Mouse (Mus musculus): Measurements from ENCODE around the gene Zfp248. TPM values are rescaled to one million over a fixed set of nuclear protein-coding genes. Genes with fewer than 3 reads are reported as not detected.

Gene Zfp248
- 2.7 and 3.7 TPM in 2 replicates for polyA plus RNA-seq (2015; fragmentation: Nextera tagmentation; extraction: Ambion mirVana)

- peak; percentile 83 for DNase-seq (ENCODE audit: low spot score)
These were observed at the start of gene Zfp248 for GRCm38 (mm10) chr6:118455042-118455631. Gene Zfp248, minus strand, starts transcription at chr6:118455528.

GRCm38 (mm10) chr6:118499010-118499409, 43.7 kb upstream of the Zfp248 start:
- DNase-seq (ENCODE audit: low spot score), result no peak

GRCm38 (mm10) chr6:118482125-118482524, 26.8 kb upstream of the Zfp248 start:
- no peak for DNase-seq (ENCODE audit: low spot score)

- DNase-seq (ENCODE audit: low spot score), result no peak
These were observed 23.8 kb upstream of the Zfp248 start, which contains the start of gene Zfp9 for GRCm38 (mm10) chr6:118478957-118479708. Gene Zfp9, minus strand, starts transcription at chr6:118479320.

- DNase-seq (ENCODE audit: low spot score), result no peak
These were observed 22.8 kb upstream of the Zfp248 start for GRCm38 (mm10) chr6:118477875-118478785.

DNA sequence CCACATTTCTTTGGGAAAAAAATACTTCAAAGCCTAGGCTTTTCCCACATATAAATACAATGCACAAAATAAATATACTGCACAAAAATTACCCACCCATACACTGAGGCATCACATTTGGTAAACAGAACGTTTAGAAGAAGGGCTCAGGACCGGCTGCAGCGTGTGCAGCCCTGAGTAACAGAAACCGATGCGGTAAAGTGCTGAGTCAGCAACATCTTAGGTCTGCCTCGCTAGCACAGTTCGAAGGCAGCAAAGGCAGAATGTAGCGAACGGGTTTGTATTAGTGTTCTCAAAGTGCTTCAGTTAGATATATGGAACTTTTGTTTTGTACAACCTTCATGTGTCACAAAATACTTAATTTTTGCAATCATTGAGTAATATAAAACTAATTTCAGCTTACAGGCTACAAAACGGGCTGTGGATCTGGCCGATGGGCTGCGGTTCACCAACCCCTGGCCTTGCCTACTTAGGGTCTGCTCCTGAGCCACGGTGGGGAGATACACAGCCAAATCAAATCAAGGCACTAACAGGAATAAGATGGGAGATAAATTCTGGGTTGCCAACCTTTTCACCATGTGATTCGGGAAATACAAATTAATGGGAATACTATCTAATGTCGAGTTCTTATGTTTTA, 6.9 kb upstream of the Zfp248 start:
- no peak for DNase-seq (ENCODE audit: low spot score)

GRCm38 (mm10) chr6:118457726-118458125, 2.4 kb upstream of the Zfp248 start:
- no peak for DNase-seq (ENCODE audit: low spot score)

DNA sequence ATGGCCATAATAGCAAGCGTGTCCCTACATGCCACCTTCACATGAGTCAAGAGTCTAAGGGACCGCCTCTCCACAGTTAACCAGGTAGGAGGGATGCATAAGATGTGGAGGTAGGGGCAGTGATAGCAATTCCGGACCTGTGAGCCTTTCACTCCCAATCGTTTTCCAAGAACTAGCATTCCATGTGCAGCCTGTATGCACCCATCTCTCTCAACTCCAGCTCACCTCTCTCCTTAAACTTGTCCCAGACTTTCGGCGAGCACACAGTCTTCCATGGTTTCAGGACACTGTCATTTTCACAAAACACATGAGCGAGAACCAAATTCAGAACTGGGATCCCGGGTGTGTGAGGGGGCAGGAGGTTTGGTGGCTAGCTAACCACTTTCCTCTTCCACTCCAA, 876 bp downstream of the Zfp248 start:
- no peak for DNase-seq (ENCODE audit: low spot score)

DNA sequence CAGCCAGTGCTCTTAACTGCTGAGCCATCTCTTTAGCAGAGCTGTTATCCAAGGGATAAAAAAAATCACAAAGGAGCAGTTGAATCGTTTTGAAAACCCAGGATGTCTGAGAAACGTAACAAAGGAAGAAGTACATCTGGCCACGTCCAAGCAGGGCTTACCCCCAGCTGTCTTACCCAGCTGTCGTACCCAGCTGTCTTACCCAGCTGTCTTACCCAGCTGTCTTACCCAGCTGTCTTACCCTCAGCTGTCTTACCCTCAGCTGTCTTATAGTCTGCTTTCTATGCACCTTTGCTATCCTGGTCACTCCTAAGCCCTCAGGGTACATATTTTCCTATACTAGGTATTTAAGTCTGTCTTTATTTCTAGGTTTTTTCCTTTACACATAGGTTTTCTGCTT, 23.8 kb downstream of the Zfp248 start:
- no peak for DNase-seq (ENCODE audit: low spot score)

DNA sequence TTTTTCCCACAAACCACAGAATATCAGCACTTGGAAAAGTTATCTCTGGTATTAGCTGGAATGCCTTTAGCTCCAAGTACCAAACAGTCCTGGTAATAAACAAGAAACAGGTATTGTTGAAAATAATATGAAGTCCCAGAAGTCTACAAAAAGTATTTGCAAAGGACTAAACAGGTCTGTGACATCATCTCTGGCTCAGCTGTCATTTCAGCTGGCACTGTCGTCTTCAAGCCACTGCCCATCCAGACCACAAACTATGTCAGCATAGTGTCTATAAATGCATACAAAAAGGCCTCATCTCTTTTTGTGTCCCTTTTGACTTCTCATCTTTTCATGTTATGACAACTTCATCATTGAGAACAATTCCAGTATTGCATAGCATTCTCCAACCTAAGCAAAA, 28.7 kb downstream of the Zfp248 start:
- DNase-seq (ENCODE audit: low spot score), result no peak

GRCm38 (mm10) chr6:118419050-118419920, 36.0 kb downstream of the Zfp248 start, which contains the start of gene Bms1:
Gene Bms1, minus strand, starts transcription at chr6:118419474.
- DNase-seq (ENCODE audit: low spot score), result peak; percentile 96

GRCm38 (mm10) chr6:118410428-118410827, 44.9 kb downstream of the Zfp248 start:
- DNase-seq (ENCODE audit: low spot score), result no peak

GRCm38 (mm10) chr6:118408510-118408909, 46.8 kb downstream of the Zfp248 start:
- DNase-seq (ENCODE audit: low spot score), result no peak

DNA sequence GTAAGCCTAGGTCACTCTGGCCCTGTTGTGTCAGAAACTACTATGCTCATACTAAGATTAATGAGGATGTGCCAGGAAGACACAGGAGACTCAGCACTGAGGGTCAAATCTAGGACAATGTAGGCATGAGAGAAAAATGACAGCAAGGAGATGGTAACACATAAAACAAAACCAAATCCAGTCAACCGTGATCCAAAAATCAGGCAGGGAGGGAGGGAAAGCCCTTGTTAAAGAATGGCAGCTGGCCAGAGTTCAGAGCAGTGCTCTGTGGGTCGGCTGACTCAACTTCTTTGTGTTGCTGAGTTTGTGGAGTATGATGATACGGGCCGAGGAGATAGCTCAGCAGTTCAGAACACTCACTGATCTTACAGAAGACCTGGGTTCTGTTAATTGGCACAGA, 48.9 kb downstream of the Zfp248 start:
- DNase-seq (ENCODE audit: low spot score), result no peak

- no peak for DNase-seq (ENCODE audit: low spot score)
These were observed 64.6 kb downstream of the Zfp248 start for GRCm38 (mm10) chr6:118390746-118391145.

DNA sequence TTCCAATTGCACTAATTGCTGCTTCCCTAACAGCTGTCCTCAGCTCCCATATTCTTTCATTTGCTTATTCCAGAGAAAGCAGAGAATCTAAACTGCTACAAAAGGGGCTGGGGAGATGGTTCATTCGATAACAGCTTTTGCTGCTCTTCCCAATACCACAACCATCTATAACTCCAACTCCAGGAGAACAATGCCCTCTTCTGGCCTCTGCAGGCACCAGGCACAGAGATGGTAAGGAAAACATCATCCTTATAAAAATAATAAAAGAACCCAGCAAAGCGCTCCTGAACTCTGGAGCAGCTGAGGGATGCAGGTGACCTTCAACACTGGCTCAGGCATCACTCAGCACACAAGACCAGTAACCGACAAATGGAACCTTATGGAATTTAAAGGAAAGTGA, 69.4 kb downstream of the Zfp248 start:
- DNase-seq (ENCODE audit: low spot score), result no peak

- DNase-seq (ENCODE audit: low spot score), result no peak
These were observed 74.1 kb downstream of the Zfp248 start for GRCm38 (mm10) chr6:118381234-118381633.

GRCm38 (mm10) chr6:118380630-118381029, 74.7 kb downstream of the Zfp248 start:
- DNase-seq (ENCODE audit: low spot score), result no peak

DNA sequence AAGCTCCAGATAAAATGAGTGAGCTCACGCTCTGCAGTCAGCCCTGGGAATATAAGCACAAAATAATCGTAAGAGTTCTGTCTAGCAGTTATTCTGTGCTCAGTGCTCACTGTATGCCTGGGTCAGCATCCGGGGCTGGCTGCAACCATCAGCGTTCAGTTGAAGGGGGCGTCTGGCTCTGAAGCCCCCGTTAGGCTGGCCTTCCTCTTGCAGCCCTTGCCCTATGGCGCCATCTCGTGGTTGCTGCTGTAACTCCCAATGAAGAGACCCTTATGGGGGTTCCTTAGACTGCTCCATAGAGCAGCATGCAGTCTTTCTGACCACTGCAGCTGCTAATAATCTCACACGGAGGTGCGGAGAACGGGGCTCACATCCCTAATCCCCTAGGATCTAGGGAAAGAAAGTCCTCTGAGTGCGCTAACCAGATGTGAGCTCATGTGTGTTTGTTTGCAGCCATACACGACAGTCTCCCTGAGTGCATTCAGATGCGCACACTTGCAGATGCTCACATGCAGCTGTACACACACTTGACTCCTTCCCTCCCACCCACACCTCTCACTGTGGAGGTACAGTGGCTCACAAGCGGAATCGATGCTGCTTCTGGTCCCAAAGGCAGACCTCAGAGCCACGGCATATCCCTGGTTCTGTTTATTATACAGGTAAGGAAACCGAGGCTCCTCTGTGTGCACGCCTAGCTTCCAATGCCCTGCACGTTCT, 75.7 kb downstream of the Zfp248 start:
- peak; percentile 70 for DNase-seq (ENCODE audit: low spot score)

DNA sequence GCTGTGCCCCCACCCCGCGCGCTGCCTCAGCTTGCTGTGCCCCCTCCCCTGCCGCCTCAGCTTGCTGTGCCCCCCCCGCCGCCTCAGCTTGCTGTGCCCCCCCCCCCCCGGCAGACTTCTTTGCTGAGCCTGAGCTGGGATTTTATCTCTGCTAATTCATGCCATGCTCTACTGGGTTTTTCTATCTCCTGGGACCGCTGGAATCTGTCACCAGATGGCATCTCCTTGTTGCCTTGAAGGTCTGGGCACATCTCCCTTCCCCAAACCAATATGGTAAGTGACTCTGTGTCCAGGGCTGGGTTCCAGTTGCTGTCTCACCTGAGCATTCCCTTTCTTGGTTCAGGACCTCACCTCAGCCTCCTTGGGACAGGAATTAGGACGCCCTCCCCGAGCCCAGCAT, 77.7 kb downstream of the Zfp248 start:
- DNase-seq (ENCODE audit: low spot score), result no peak
